Mouse (Mus musculus) testis, adult 2 months (tissue): Measurements from ENCODE around the gene Sac3d1. TPM values are rescaled to one million over a fixed set of nuclear protein-coding genes. Genes with fewer than 3 reads are reported as not detected.
A peak's percentile ranks its signal among the peaks of the same experiment; 100 is the strongest.

ENCODE experiments used
- H3K27ac ChIP-seq: fragments of 200-500 bp; 2 replicates; pipeline ENCODE4 v1.5.1; 2012; ENCODE audit warnings: low read depth, low read length; ENCODE audit not compliant: control insufficient read depth, insufficient read depth
- H3K27me3 ChIP-seq: fragments of 200-500 bp; 2 replicates; pipeline ENCODE4 v1.6.1; 2012; ENCODE audit warnings: mild to moderate bottlenecking, low read length, moderate library complexity; ENCODE audit not compliant: control insufficient read depth, insufficient read depth
- H3K36me3 ChIP-seq: fragments of 200-500 bp; 2 replicates; pipeline ENCODE4 v1.6.1; 2012; ENCODE audit warnings: mild to moderate bottlenecking, low read length; ENCODE audit not compliant: control insufficient read depth, insufficient read depth
- H3K4me1 ChIP-seq: fragments of 200-500 bp; 2 replicates; pipeline ENCODE4 v1.6.1; 2012; ENCODE audit warnings: low read length; ENCODE audit not compliant: control insufficient read depth, insufficient read depth
- H3K4me3 ChIP-seq: fragments of 200-500 bp; 2 replicates; pipeline ENCODE4 v1.5.1; 2012; ENCODE audit warnings: low read depth, mild to moderate bottlenecking, low read length, moderate library complexity, mixed read lengths; ENCODE audit not compliant: control insufficient read depth
- CTCF ChIP-seq: fragments of 200-500 bp; IDR thresholded peaks from 2 replicates; pipeline ENCODE4 v1.5.1; 2012; ENCODE audit warnings: low read depth, mild to moderate bottlenecking, inconsistent platforms, low read length, moderate library complexity; ENCODE audit not compliant: control insufficient read depth, insufficient read depth, insufficient replicate concordance
- POLR2A ChIP-seq: fragments of 200-500 bp; IDR thresholded peaks from 2 replicates; pipeline ENCODE4 v1.6.1; 2012; ENCODE audit warnings: low read depth, mild to moderate bottlenecking, inconsistent platforms, low read length, moderate library complexity; ENCODE audit not compliant: control insufficient read depth
- polyA plus RNA-seq: library from polyadenylated mRNA; depleted of rRNA; stranded (reverse); fragments of >200 nt; gene quantifications from 2 replicates; pipeline ENCODE4 v1.2.3, GENCODE M21; 2012

Sac3d1 gene
- polyA plus RNA-seq, 1 experiment: 22.3 TPM

GRCm38 (mm10) chr19:6127760-6128341 is 9.4 kb upstream of the Sac3d1 start, which contains the start of gene Snx15:
TSS of gene Snx15 (minus strand) at chr19:6128304.
- H3K4me3 ChIP-seq: peak within 1 kb of the TSS; percentile 82
- H3K36me3 ChIP-seq: no peaks in the 10 kb centered on the region
- H3K4me1 ChIP-seq: no peaks in the 10 kb centered on the region
- peak within 1 kb of the TSS; percentile 82 for H3K27ac ChIP-seq
- no peaks in the 10 kb centered on the region for H3K27me3 ChIP-seq
- no peak for TF ChIP-seq CTCF
- TF ChIP-seq POLR2A: peak; percentile 58

- Histone ChIP-seq H3K27ac (peak overlapping the region; percentile 22; the same call in 1 of the 2 replicates), H3K4me1 (peaks cover under 1% of the 10 kb centered on the region; the same call in 1 of the 2 replicates), H3K4me3 (peak overlapping the region; percentile 82), H3K36me3 (no peaks in the 10 kb centered on the region), H3K27me3 (no peaks in the 10 kb centered on the region)
- no peak for TF ChIP-seq CTCF
- no peak for TF ChIP-seq POLR2A
Measured at GRCm38 (mm10) chr19:6126789-6127580, 8.5 kb upstream of the Sac3d1 start.

GRCm38 (mm10) chr19:6126289-6126688 is 7.8 kb upstream of the Sac3d1 start:
- Histone ChIP-seq H3K36me3 (no peaks in the 10 kb centered on the region), H3K4me1 (peaks cover 3% of the 10 kb centered on the region; the same call in 1 of the 2 replicates), H3K4me3 (no peak overlapping the region), H3K27me3 (no peaks in the 10 kb centered on the region), H3K27ac (no peak overlapping the region)
- TF ChIP-seq CTCF (no peak; the same call in 1 of the 2 replicates), POLR2A (no peak)

GRCm38 (mm10) chr19:6124898-6125297 is 6.4 kb upstream of the Sac3d1 start:
- Histone ChIP-seq H3K4me1 (peaks cover 3% of the 10 kb centered on the region; the same call in 1 of the 2 replicates), H3K4me3 (no peak overlapping the region), H3K27me3 (no peaks in the 10 kb centered on the region), H3K36me3 (no peaks in the 10 kb centered on the region), H3K27ac (no peak overlapping the region)
- TF ChIP-seq POLR2A (no peak), CTCF (no peak)

GRCm38 (mm10) chr19:6123330-6123729 is 4.9 kb upstream of the Sac3d1 start:
- Histone ChIP-seq H3K27me3 (no peaks in the 10 kb centered on the region), H3K4me3 (no peak overlapping the region), H3K4me1 (peaks cover 9% of the 10 kb centered on the region), H3K27ac (no peak overlapping the region; the same call in 1 of the 2 replicates), H3K36me3 (no peaks in the 10 kb centered on the region)
- TF ChIP-seq POLR2A: no peak
- TF ChIP-seq CTCF: no peak

- H3K4me3 ChIP-seq: no peak overlapping the region
- no peaks in the 10 kb centered on the region for H3K27me3 ChIP-seq
- H3K36me3 ChIP-seq: no peaks in the 10 kb centered on the region
- no peak overlapping the region for H3K27ac ChIP-seq
- TF ChIP-seq POLR2A (no peak), CTCF (no peak)
- H3K4me1 ChIP-seq: peaks cover 9% of the 10 kb centered on the region
Measured at GRCm38 (mm10) chr19:6121761-6122160, 3.3 kb upstream of the Sac3d1 start.

- peak overlapping the region; percentile 83 for H3K4me3 ChIP-seq
- H3K27me3 ChIP-seq: no peaks in the 10 kb centered on the region
- H3K27ac ChIP-seq: peak overlapping the region; percentile 80
- peaks cover 9% of the 10 kb centered on the region for H3K4me1 ChIP-seq
- no peaks in the 10 kb centered on the region; the same call in 1 of the 2 replicates for H3K36me3 ChIP-seq
- no peak for TF ChIP-seq CTCF
- TF ChIP-seq POLR2A: no peak
Measured at GRCm38 (mm10) chr19:6118677-6119185, 281 bp upstream of the Sac3d1 start.
